Mouse (Mus musculus) yolk sac, embryonic 10.5 days (tissue): ENCODE data around the gene Tspear.
"Not testable (repeated sequence)": the region's sequence is repeated elsewhere in the genome, so short reads cannot be mapped to it uniquely, and the experiment has no call there.

Source experiments
- DNase-seq: peaks from one replicate; pipeline ENCODE4 v3.0.0-alpha.2; 2017; ENCODE audit warnings: low spot score

The Tspear gene

GRCm38 (mm10) chr10:77794976-77795375 lies 108.6 kb downstream of the Tspear start, which contains the start of gene Gm9639:
Gm9639 (minus strand) TSS chr10:77795076.
- DNase-seq, result no peak

- DNase-seq, result no peak
Observed at GRCm38 (mm10) chr10:77797677-77798076, 111.3 kb downstream of the Tspear start.

- not testable (repeated sequence) for DNase-seq
Observed at GRCm38 (mm10) chr10:77798164-77798920, 112.0 kb downstream of the Tspear start.

- no peak for DNase-seq
Observed at GRCm38 (mm10) chr10:77798921-77799508, 112.6 kb downstream of the Tspear start, which contains the start of gene Gm19668. Gm19668 (minus strand) TSS chr10:77799133.

GRCm38 (mm10) chr10:77804095-77804494 lies 117.7 kb downstream of the Tspear start:
- no peak for DNase-seq

- DNase-seq, result no peak
Observed at GRCm38 (mm10) chr10:77811743-77812142, 125.4 kb downstream of the Tspear start, which contains the start of gene Gm9507. Gm9507 (minus strand) TSS chr10:77811843.

GRCm38 (mm10) chr10:77814382-77814781 lies 128.0 kb downstream of the Tspear start, which contains the start of gene Gm2696:
Gm2696 (plus strand) TSS chr10:77814682.
- no peak for DNase-seq

- no peak for DNase-seq
Observed at GRCm38 (mm10) chr10:77815514-77815913, 129.1 kb downstream of the Tspear start.

- no peak for DNase-seq
Observed at GRCm38 (mm10) chr10:77818523-77818922, 132.2 kb downstream of the Tspear start.

GRCm38 (mm10) chr10:77819203-77819602 lies 132.8 kb downstream of the Tspear start:
- no peak for DNase-seq

GRCm38 (mm10) chr10:77826951-77827350 lies 140.6 kb downstream of the Tspear start, which contains the start of gene Krtap10-4:
Krtap10-4 (minus strand) TSS chr10:77827095.
- DNase-seq, result no peak

GRCm38 (mm10) chr10:77835647-77836046 lies 149.3 kb downstream of the Tspear start, which contains the start of gene Krtap10-10:
Krtap10-10 (plus strand) TSS chr10:77835947.
- DNase-seq, result no peak

GRCm38 (mm10) chr10:77839006-77839405 lies 152.6 kb downstream of the Tspear start:
- no peak for DNase-seq

GRCm38 (mm10) chr10:77846503-77846902 lies 160.1 kb downstream of the Tspear start, which contains the start of gene Gm36176:
Gm36176 (plus strand) TSS chr10:77846803.
- no peak for DNase-seq

GRCm38 (mm10) chr10:77846961-77847360 lies 160.6 kb downstream of the Tspear start:
- no peak for DNase-seq

GRCm38 (mm10) chr10:77847538-77847937 lies 161.2 kb downstream of the Tspear start:
- no peak for DNase-seq

- no peak for DNase-seq
Observed at GRCm38 (mm10) chr10:77852559-77852958, 166.2 kb downstream of the Tspear start, which contains the start of gene Gm10318. Gm10318 (plus strand) TSS chr10:77852859.

GRCm38 (mm10) chr10:77861675-77862074 lies 175.3 kb downstream of the Tspear start, which contains the start of gene Gm3285:
Gm3285 (plus strand) TSS chr10:77861975.
- no peak for DNase-seq

- DNase-seq, result peak; percentile 62
Observed at GRCm38 (mm10) chr10:77864067-77864761, 177.8 kb downstream of the Tspear start.

- DNase-seq, result no peak
Observed at GRCm38 (mm10) chr10:77864762-77865143, 178.4 kb downstream of the Tspear start.

GRCm38 (mm10) chr10:77867546-77867945 lies 181.2 kb downstream of the Tspear start:
- DNase-seq, result no peak

GRCm38 (mm10) chr10:77869651-77870050 lies 183.3 kb downstream of the Tspear start:
- no peak for DNase-seq
